Mouse (Mus musculus) testis, postnatal 14 days (tissue): Measurements from ENCODE around the gene Hist1h4f.
"Not testable (repeated sequence)": the region's sequence is repeated elsewhere in the genome, so short reads cannot be mapped to it uniquely, and the experiment has no call there.

ENCODE experiments used
- DNase-seq: peaks from one replicate; pipeline ENCODE4 v3.0.0; 2021; ENCODE audit warnings: low spot score

Hist1h4f gene

DNA sequence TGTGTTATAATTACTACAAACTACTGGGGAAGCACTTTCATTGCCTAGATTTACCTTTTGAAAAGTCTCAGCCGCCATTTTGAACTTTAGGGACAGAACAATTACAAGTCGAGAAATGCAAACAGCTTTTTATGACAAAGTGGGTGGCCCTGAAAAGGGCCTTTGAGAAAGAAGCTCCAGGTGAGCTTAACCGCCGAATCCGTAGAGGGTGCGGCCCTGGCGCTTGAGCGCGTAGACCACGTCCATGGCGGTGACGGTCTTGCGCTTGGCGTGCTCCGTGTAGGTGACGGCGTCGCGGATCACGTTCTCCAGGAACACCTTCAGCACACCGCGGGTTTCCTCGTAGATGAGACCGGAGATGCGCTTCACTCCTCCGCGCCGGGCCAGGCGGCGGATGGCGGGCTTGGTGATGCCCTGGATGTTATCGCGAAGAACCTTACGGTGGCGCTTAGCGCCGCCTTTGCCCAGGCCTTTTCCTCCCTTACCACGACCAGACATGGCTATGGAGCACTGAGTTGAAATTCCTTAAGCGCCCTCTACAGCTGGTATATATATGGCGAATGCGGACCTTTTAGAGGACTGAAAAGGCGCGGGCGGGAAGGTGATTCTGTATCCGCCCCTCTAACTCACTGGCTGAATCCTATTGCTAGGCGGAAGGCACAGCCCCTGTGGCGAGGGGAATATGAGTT, at the start of gene Hist1h4f:
Gene Hist1h4f (minus strand): TSS at position 503 of the 689 bp plus-strand sequence.
- peak; percentile 92 for DNase-seq

DNA sequence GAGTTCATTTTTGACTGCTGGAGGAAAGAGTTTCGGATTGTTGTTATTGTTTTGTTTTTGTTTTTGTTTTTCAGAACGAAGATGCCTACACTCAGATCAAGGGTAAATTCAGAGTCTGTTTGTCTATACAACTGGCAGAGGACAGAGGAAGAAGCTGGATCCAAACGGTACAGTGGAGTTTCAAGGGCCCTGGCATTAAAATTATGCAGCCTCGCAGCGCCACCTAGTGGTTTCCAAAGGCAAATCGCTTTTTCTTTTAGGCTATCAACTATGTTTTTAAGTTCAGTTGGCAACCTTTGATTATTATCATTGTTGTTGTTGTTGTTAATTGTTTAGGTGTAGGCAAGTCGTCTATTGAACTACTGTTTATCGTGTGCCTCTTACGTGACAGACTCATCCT, 46.5 kb upstream of the Hist1h4f start:
- peak; percentile 53 for DNase-seq

DNA sequence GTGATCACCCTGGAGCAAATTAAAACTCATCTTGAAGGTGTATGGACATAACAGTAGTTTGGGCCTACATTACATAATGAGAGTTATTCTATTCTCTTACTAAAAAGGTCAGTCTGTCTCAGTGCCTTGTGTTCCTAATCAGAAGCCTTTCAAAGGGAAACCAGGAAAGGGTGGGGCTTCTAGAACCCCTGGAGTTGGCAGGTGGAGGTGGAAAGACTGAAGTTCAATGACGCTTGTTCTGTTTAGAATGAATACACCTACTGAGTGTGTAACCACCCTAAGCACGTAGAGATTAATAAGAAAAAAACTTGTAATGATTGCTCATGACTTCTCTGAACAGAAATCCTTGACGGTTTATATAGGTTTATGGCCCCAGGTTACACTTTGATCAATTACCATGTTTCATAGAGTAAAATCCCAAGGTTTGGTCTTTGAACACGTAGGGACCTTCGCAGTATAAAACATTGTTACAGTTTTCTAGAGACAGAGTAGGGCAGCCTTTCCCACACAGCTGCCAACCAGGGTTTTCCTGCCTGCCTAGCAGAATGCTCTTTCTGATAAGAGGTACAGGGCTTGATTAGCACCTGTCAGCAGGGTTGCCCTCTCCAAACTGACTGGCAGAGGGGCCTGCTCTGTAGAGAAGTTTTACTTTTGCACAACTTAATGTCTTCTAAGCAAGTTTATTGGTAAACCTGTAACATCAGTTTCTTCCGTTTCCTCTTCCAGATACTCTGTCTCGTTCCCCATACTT, 44.3 kb upstream of the Hist1h4f start:
- no peak for DNase-seq

DNA sequence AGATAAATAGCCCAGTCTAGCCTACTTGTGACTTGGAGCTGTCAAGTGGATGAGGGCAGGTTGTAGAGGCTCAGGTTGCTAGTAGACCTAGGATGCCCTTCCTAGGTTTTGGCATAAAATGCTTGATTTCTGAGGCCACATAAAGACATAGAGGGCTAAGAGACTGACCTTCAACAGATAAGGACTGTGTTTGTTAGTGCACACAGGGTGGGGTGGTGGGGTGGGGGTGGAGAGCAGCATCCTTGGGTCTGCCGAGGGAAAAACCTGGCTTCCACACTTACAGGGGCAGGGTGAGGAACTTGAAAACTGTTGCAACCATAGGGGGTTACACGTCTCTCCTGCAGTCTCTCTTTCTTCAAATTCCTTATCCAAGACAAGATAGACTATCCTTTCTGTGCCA, 43.7 kb upstream of the Hist1h4f start:
- DNase-seq, result no peak

DNA sequence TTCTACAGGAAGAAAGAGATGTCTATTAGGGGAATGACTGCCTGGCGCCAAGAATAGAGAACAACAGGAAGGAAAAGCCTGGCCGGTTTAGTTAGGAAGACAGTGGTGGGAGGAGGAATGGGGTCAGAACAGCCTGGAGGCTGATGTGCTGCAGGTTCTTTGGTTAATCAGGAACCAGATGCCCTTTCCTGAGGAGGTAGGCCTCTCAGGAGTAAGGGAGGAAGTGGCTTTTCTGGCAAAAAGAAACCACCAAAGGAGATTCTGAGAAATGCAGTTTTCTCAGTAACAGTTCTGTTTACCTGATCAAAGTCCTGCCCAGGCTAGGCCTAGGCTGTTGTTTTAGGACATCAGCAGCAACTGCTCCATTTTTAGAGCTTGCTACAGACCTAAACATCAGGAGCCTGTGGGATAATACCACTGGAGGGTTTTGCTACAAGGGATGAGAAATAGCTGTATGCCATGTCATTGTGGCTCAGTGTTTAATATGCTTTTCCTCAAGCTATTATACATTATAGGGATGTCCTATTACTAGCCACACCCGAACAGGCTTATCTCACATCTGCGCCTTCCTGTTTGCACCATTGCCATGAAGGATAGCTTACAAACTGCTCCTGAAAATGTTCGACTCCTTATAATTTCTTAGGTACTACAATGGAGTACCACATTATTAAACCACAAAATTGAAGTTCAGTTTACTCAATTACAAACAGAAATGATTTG, 41.8 kb upstream of the Hist1h4f start:
- DNase-seq, result no peak

DNA sequence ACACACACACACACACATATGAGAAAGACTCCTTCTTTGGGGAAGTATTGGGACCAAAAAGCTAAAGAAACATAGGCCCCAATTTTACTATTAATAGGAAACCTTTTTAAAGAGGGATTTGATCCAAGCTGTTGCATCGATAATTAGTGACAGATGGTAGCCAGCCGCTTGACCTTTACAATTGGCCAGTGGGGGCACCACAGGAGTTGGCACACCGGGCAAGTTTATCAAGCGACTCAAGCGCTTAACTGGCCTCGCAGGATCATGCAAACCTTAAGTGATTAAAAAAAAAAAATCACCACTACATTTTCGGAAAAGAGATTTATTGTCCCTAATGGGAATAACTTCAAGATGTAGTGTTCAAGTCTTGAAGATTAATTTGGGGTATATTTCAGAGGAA, 41.2 kb upstream of the Hist1h4f start:
- DNase-seq, result no peak

DNA sequence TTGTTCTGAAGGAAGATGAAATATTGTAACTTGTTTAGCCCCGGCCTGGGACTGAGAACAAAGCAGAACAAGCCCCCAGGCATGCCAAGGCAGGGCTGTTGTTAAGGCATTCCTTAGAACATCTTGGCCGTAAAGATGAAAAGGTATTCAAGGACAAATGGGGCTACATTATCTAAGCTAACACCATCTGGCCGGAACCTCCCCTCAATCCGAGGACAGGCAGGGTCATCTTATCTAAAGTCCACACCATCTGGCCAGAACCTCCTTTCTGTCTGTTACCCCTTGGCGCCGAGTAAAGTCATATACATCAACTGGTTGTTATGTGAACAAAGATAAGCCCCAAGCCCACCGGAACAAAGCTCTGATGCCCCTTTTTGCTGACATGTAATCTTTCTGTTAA, 40.4 kb upstream of the Hist1h4f start:
- DNase-seq, result not testable (repeated sequence)

DNA sequence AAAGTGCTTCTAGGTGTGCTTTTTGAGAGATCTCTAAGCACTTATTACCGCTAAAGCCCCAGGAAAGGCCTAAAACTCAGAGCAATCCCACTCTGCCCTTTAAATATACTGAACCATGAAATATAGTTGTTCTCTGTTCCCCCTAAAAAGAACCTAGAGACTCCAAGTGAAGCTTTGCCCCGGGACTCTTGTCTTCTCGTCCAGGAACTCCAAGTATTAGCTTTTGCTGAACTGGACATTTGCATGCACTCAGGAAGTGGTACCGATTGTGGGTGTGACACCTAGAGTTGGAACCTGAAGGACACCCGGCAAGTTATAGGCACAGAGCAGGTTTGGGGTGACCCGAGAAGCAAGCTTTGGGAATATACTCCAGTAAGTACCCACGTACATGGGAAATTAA, 39.8 kb upstream of the Hist1h4f start:
- no peak for DNase-seq

DNA sequence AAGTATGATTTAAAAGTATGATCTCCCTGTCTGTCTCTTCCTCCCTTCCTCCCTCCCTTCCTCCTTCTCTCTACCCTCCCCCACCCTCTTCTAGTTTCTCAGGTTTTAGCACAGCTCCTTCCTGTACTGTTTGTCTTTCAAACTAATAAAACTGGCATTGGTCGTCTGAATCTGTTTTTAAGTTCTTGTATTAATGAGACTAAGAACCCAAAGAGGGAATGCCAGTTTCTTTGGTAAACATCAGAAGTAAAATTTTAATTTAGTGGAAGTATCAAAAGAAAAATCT, 35.4 kb upstream of the Hist1h4f start:
- DNase-seq, result no peak

DNA sequence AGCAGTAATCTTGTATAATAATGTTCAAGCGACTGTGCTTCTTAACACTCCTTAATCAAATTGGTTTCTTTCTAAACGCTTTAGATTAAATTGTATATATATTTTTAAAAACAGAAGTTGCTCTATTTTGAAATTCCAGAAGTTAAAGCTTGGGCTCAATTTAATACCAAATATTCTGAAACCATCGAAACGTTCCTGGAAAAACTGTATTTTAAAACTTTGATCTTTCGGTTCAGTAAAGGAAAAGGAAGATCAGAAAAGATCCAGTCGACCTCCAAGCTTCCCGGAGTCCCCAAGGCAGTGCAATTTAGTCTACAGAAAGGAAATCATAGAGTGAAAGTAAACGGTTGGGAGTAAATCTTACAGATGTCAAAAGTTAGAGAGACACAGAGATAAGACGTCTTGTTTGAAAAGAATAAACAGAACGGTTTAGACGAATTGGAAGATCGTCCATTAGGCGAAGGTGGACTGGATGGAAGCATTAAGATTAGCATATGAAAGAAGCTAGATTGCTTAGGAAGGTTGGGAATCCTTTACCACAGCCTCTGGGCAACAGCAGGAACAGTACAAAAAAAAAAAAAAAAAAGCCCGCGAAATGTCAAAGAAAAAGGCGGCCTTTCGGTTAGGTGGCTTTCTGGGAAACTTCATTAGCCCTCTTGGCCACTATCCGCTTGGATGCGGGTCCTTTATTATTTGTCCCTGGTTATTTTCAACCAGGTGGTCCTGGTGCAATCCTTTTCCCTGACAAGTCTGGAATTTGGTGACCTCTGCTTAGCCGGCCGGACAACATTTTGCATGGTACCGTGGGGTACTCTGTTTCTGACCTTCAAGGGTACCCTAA, 34.9 kb upstream of the Hist1h4f start:
- no peak for DNase-seq

DNA sequence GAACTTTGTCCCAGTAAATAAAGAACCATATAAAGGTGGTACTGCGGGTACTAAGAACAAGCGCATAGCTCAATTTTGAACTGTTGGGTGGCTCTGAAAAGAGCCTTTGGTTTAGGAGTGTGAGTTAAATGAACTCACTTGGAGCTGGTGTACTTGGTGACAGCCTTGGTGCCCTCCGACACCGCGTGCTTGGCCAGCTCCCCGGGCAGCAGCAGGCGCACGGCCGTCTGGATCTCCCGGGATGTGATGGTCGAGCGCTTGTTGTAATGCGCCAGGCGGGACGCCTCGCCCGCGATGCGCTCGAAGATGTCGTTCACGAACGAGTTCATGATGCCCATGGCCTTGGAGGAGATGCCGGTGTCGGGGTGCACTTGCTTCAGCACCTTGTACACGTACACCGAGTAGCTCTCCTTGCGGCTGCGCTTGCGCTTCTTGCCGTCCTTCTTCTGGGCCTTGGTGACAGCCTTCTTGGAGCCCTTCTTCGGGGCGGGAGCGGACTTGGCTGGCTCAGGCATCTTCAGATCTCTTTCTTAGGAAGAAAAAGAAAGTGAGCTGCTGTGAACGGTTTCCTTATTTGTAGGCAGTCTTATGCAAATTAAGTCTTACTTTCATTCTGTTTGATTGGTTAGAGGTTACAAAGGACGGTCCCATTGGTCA, 34.1 kb upstream of the Hist1h4f start:
- peak; percentile 79 for DNase-seq

DNA sequence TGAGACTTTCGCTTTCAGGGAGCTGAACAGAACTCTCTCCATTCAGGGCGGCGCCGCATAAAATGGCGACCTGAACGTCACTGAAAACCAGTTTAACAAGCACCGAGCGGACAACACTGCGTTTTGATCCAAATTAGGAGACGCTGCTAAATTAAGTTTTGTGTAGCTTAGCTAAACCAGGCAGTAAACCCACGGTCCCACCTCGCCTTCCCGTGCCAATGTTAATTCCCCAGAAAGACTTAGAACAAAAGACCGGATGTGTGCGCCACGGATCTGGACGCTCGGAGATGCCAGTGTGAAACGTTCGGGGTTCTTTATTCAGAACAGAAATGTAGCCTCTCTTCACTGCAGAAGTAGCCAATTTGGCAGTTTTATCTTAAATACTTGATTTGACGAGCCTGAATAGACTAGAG, 33.6 kb upstream of the Hist1h4f start:
- DNase-seq, result peak; percentile 41

DNA sequence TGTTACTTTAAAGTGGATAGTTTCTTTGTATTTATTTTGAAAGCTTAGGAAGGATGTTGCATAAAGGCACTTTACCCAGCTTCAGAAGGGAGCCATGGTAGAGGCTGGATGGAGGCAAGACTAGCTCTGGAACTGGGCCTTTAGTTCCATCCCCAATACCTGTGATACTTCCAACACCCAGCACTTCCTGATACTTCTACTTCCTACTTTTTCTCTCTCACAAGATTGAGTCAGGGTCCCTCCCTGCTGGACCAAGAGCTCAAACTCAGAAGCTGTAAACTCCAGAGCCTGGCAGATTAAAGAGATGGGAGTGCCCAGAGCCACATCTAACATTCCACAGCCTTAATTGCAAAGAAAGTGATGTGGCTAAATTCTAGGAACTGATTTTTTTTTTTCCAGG, 32.9 kb upstream of the Hist1h4f start:
- DNase-seq, result no peak

DNA sequence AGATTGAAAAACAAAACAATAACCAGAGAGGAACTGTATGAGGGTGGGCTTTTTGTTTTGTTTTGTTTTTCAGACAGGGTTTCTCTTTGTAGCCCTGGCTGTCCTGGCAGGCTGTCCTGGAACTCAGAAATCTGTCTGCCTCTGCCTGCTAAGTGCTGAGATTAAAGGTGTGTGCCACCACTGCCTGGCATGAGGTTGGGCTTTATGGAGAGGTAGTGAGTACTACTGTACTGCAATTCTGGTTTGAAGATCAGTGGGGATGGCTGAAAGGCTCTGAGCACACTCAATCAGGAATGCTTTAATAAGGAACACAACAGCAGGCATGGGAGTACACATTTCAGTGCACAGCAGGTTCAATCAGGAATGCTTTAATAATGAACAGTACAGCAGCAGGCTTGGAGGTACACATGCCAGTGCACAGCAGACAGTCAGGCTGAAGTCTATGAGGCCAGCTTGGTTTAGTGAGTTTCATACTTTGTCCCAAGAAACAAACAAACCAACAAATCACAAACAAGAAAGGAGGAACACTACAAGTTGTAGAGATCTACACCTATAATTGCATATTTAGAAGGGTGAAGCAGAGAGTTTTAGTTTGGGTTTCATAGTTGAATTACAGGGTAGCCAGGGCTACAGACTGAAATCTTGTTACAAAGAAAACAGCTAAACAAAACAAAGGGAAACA, 32.1 kb upstream of the Hist1h4f start:
- DNase-seq, result no peak

DNA sequence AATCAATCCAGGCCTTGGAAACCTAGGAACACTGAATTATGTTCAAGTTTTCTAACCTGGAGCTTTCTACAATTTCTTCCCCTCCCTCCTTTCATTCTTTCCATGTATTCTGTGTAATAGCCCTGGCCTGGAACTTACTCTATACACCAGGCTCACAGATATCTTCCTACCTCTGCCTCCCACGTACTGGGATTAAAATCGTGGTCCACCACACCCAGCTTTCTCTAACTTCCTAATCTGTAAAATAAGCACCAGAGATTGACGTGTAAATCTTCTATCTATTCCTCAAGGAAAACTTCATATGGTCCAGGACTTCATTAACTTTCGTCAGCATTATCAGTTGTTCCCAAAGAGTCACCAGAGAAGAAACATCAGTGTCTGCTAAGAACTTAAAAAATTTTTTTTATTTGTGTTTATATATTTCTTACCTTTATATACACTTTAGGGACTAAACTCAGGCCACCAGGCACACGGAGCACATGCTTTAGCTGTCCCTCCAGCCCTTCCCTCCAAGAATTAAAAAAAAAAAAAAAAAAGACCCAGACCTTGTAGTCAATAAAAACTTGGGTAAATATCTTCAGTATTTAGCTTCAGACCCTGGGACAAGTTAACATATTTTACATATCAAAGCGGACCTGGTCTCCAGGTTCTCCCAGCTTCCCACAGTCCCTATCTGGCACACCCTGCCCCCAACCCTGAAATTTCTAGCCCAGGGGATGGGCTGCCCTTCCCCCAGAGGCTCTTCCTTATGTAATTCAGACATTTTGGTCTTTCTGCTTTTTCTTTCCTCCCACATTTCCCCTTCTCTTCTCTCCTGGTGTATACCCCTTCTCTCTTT, 31.0 kb upstream of the Hist1h4f start:
- DNase-seq, result no peak

DNA sequence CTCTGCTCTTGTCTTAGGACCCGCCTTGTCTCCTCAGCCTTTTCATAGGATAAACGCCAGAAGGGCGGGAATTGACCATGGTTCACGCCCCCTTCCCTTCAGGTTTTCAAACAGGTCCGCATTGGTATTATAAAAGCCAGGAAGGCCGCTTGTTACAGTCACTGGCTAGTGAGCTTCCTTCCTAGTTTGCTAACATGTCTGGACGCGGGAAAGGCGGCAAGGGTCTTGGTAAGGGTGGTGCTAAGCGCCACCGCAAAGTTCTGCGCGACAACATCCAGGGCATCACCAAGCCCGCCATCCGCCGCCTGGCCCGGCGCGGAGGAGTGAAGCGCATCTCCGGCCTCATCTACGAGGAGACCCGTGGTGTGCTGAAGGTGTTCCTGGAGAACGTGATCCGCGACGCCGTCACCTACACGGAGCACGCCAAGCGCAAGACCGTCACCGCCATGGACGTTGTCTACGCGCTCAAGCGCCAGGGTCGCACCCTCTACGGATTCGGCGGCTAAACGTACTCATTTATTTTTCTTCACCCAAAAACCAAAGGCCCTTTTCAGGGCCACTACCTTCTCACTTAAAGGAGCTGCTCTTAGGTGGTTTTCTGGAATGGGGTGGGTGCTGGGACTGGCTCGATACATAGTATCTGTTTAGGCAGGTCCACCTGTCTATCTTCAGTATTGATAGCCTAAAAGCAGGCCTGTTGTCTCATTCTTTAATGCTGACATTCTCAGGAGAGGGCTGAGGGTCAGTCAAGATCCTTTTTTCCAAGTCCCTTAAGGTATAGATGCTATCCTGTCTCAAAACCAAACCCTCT, 30.2 kb upstream of the Hist1h4f start, which contains the start of gene Hist1h4d:
Gene Hist1h4d (plus strand): TSS at position 191 of the 811 bp plus-strand sequence.
- peak; percentile 95 for DNase-seq

DNA sequence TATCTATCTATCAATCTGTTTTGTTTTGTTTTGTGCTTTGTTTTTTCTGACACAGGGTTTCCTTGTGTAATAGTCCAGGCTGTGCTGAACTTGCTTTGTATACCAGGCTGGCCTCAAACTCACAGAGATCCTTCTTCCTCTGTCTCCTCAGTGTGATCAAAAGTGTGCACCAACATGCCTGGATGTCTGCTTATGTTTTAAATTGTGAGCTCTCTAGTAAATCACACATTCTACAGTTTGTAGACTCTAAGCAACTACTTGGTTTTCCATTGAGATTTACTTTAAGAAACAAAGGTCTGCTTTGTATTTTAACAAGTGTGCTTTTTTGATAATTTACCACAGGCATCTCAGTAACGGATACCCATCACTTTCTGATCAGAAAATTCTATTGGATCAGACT, 26.4 kb upstream of the Hist1h4f start:
- no peak for DNase-seq

DNA sequence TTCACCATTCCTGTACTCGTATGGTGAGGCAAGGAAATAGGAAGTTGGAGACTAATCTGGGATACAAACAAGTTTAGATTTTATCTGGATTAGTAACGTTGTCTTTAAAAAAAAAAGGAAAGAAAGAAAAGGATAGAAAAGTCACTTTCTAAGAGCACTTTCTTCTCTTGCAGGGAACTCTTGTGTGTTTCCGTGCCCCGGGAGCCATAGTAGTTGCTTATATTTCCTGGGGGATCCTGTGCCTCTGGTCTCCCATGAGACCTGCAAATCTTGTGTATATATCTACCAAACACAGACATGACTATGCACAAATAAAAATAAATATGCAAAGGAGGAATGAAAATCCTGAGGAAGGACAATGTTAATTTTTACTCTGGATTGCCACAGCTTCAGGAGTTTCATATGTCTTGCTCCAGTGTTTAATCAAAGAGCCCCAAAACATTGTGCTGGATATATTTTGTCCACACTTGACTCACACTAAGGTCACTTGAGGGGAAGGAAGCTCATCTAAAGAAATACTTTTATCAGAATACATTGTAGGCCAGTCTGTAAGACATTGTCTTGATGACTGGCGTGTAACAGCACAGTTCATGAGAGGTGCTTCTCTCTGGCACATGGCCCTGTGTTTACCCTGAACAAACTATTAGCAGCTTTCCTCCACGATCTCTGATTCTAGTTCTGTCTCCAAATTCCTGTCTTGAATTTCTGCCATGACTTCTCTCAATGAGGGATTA, 25.6 kb upstream of the Hist1h4f start:
- no peak for DNase-seq
